Mouse (Mus musculus) lung, embryonic 16.5 days (tissue): ENCODE results near the gene Sec14l4. TPM values are rescaled to one million over a fixed set of nuclear protein-coding genes. Genes with fewer than 3 reads are reported as not detected.
A peak's percentile ranks its signal among the peaks of the same experiment; 100 is the strongest.

Experiments
- ATAC-seq: fragments of 200-750 bp; cut with Nextera tagmentation; 2 replicates; pipeline ENCODE4 v1.8.0; 2017; ENCODE audit warnings: low read depth, mild to moderate bottlenecking, moderate library complexity
- H3K27ac ChIP-seq: fragments of 300-500 bp; sonication (generic); 2 replicates; pipeline ENCODE4 v1.5.1; 2014; ENCODE audit warnings: mild to moderate bottlenecking, control low read depth, low read length
- H3K27me3 ChIP-seq: fragments of 300-500 bp; sonication (generic); 2 replicates; pipeline ENCODE4 v1.6.1; 2014; ENCODE audit warnings: low read depth, low read length, mixed read lengths; ENCODE audit not compliant: control insufficient read depth, insufficient read depth
- H3K36me3 ChIP-seq: fragments of 300-500 bp; sonication (generic); 2 replicates; pipeline ENCODE4 v1.6.1; 2014; ENCODE audit warnings: low read length; ENCODE audit not compliant: control insufficient read depth, insufficient read depth
- H3K4me1 ChIP-seq: fragments of 300-500 bp; sonication (generic); replicated peaks from 2 replicates; pipeline ENCODE4 v1.6.1; 2014; ENCODE audit warnings: low read length, mixed read lengths; ENCODE audit not compliant: control insufficient read depth, insufficient read depth
- H3K4me2 ChIP-seq: fragments of 300-500 bp; sonication (generic); 2 replicates; pipeline ENCODE4 v1.6.1; 2014; ENCODE audit warnings: low read depth, low read length, control low read depth
- H3K4me3 ChIP-seq: fragments of 300-500 bp; sonication (generic); 2 replicates; pipeline ENCODE4 v1.5.1; 2014; ENCODE audit warnings: mild to moderate bottlenecking, low read length, control low read depth
- H3K9ac ChIP-seq: fragments of 300-500 bp; sonication (generic); 2 replicates; pipeline ENCODE4 v1.6.1; 2014; ENCODE audit warnings: low read length, control low read depth
- H3K9me3 ChIP-seq: fragments of 300-500 bp; sonication (generic); 2 replicates; pipeline ENCODE4 v1.6.1; 2016; ENCODE audit warnings: low read length; ENCODE audit not compliant: control insufficient read depth
- WGBS: fragments of 180-500 bp; shearing (Covaris S2); extraction: QIAGEN DNeasy Blood & Tissue Kit; methylation state at CpG from one replicate; pipeline ENCODE4 v1.1.7; 2014; 5-methylcytosine and 5-hydroxymethylcytosine counted together
- polyA plus RNA-seq: library from polyadenylated mRNA; unstranded; fragments of >200 nt; fragmentation: Nextera tagmentation; extraction: Ambion mirVana; gene quantifications from 2 replicates; pipeline ENCODE4 v1.2.1, GENCODE M21; 2015

Sec14l4 gene
- polyA plus RNA-seq, 1 experiment from 2014 or later: 24.1 TPM

DNA sequence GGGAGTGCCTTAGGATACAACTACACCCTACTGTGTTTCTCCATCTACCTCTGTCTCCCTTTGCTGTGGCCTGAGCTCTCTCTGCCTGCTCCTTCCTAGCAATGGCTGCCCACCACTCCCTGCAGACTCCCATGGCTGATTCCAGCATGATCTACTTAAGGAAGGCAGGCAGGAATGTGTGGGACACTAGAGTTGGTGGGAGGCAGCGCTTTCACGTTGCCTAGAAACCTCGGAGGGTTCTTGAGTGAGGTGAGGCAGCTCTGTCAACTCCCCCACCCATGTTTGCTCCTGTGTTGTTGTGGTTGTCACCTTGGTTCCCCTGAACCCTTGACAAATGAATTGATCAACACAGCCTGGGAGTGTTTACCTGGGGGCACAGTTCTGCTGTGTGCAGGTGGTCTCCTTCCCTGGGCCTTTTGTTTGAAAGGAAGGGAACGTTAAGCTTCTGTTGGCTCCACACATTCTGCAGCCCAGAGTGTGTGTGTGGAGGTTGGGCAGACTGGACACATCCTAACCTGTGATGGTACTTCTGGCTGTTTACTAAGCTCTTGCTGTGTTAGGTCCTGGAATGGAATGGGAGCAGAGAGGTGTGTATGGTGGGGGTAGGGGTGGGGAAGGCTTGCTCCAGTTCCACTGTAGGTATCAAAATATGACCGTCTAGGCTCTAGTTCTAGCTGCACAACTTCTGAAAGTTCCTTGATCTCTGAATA lies 29.8 kb downstream of the Sec14l4 start:
- peak overlapping the region; percentile 77 for H3K27ac ChIP-seq
- no peak overlapping the region for H3K4me3 ChIP-seq
- H3K4me2 ChIP-seq: no peak overlapping the region
- H3K36me3 ChIP-seq: no peaks in the 10 kb centered on the region
- WGBS: 46% methylated on average over 5 of the region's 5 CpGs
- no peaks in the 10 kb centered on the region for H3K27me3 ChIP-seq
- H3K9ac ChIP-seq: no peak overlapping the region
- H3K9me3 ChIP-seq: no peaks in the 10 kb centered on the region
- peaks cover 4% of the 10 kb centered on the region for H3K4me1 ChIP-seq
- ATAC-seq: peak; percentile 86

- H3K4me3 ChIP-seq: no peak overlapping the region
- ATAC-seq: no peak
- no peaks in the 10 kb centered on the region for H3K36me3 ChIP-seq
- no peak overlapping the region for H3K4me2 ChIP-seq
- H3K4me1 ChIP-seq: peaks cover 4% of the 10 kb centered on the region
- H3K27me3 ChIP-seq: no peaks in the 10 kb centered on the region
- 69% methylated on average over 4 of the region's 4 CpGs for WGBS
- no peak overlapping the region for H3K9ac ChIP-seq
- peak overlapping the region; percentile 77 for H3K27ac ChIP-seq
- no peaks in the 10 kb centered on the region for H3K9me3 ChIP-seq
These were observed 31.3 kb downstream of the Sec14l4 start for GRCm38 (mm10) chr11:4062523-4062922.

DNA sequence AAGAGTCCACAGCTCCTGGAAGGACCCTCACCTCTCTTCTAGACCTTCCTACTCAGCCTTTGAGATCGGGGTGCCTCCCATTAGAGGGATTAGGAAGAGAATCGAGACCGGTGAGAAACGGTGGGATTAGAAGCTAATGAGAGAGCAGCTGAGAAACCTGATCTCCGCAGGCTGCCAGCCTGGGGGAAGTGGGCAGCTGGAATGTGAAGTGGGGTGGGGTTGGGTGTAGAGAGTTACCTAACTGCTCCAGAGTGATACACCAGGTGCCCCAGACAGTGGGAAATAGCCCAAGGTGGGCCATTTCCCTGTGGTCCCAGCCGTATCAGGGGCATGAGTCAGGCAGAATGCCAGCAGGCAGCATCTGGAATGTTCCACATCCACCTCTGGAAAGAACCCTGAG lies 31.7 kb downstream of the Sec14l4 start:
- no peaks in the 10 kb centered on the region for H3K27me3 ChIP-seq
- 40% methylated on average over 6 of the region's 6 CpGs for WGBS
- H3K4me2 ChIP-seq: no peak overlapping the region
- no peaks in the 10 kb centered on the region for H3K9me3 ChIP-seq
- peaks cover 4% of the 10 kb centered on the region for H3K4me1 ChIP-seq
- peak overlapping the region; percentile 77 for H3K27ac ChIP-seq
- no peaks in the 10 kb centered on the region for H3K36me3 ChIP-seq
- ATAC-seq: peak; percentile 70
- H3K4me3 ChIP-seq: no peak overlapping the region
- no peak overlapping the region for H3K9ac ChIP-seq

- H3K36me3 ChIP-seq: no peaks in the 10 kb centered on the region
- H3K27ac ChIP-seq: peak within 1 kb of the TSS; percentile 34; the same call in 1 of the 2 replicates
- no peaks in the 10 kb centered on the region for H3K27me3 ChIP-seq
- peaks cover 4% of the 10 kb centered on the region for H3K4me1 ChIP-seq
- peak; percentile 45 for ATAC-seq
- H3K9ac ChIP-seq: 0 out of 2 replicates have a peak within 1 kb of the TSS, but pooled peaks have one; percentile 42
- peak within 1 kb of the TSS; percentile 21; the same call in 1 of the 2 replicates for H3K4me2 ChIP-seq
- WGBS: 42% methylated on average over 5 of the region's 5 CpGs
- H3K9me3 ChIP-seq: no peaks in the 10 kb centered on the region
- H3K4me3 ChIP-seq: peak within 1 kb of the TSS; percentile 14; the same call in 1 of the 2 replicates
These were observed 33.4 kb downstream of the Sec14l4 start, which contains the start of gene Sec14l3 for GRCm38 (mm10) chr11:4064627-4065122. Sec14l3 (plus strand) TSS chr11:4064841.

GRCm38 (mm10) chr11:4069664-4070063 lies 38.4 kb downstream of the Sec14l4 start:
- H3K4me3 ChIP-seq: no peak overlapping the region
- 67% methylated on average over 1 of the region's 1 CpGs for WGBS
- H3K36me3 ChIP-seq: no peaks in the 10 kb centered on the region
- no peaks in the 10 kb centered on the region for H3K9me3 ChIP-seq
- no peak overlapping the region for H3K27ac ChIP-seq
- no peaks in the 10 kb centered on the region for H3K27me3 ChIP-seq
- no peak overlapping the region for H3K4me2 ChIP-seq
- no peak overlapping the region for H3K9ac ChIP-seq
- ATAC-seq: no peak
- H3K4me1 ChIP-seq: no peaks in the 10 kb centered on the region; the same call in 1 of the 2 replicates

GRCm38 (mm10) chr11:4076633-4077032 lies 45.4 kb downstream of the Sec14l4 start:
- ATAC-seq: no peak

GRCm38 (mm10) chr11:4078267-4078933 lies 47.1 kb downstream of the Sec14l4 start:
- Histone ChIP-seq H3K4me1 (no peaks in the 10 kb centered on the region), H3K9me3 (no peaks in the 10 kb centered on the region), H3K9ac (no peak overlapping the region), H3K4me2 (no peak overlapping the region), H3K27ac (no peak overlapping the region), H3K27me3 (no peaks in the 10 kb centered on the region), H3K4me3 (no peak overlapping the region), H3K36me3 (no peaks in the 10 kb centered on the region)
- WGBS: 69% methylated on average over 7 of the region's 7 CpGs
- no peak for ATAC-seq

More at GRCm38 (mm10) chr11:4076633-4077032, 45.4 kb downstream of the Sec14l4 start:
- H3K36me3 ChIP-seq: no peaks in the 10 kb centered on the region
- no peak overlapping the region for H3K4me3 ChIP-seq
- 10% methylated on average over 8 of the region's 8 CpGs for WGBS
- no peaks in the 10 kb centered on the region for H3K4me1 ChIP-seq
- no peak overlapping the region for H3K9ac ChIP-seq
- H3K27ac ChIP-seq: no peak overlapping the region
- H3K4me2 ChIP-seq: no peak overlapping the region
- no peaks in the 10 kb centered on the region for H3K27me3 ChIP-seq
- no peaks in the 10 kb centered on the region for H3K9me3 ChIP-seq

GRCm38 (mm10) chr11:4080219-4080618 lies 49.0 kb downstream of the Sec14l4 start:
- Histone ChIP-seq H3K4me2 (no peak overlapping the region), H3K9me3 (no peaks in the 10 kb centered on the region), H3K36me3 (no peaks in the 10 kb centered on the region), H3K4me1 (no peaks in the 10 kb centered on the region), H3K9ac (no peak overlapping the region), H3K27me3 (no peaks in the 10 kb centered on the region), H3K4me3 (no peak overlapping the region), H3K27ac (no peak overlapping the region)
- WGBS: 6% methylated on average over 4 of the region's 4 CpGs
- ATAC-seq: 0 out of 2 replicates have a peak, but pooled peaks have one; percentile 36
